Mouse (Mus musculus): ENCODE results near the gene Zfp414. TPM values are rescaled to one million over a fixed set of nuclear protein-coding genes. Genes with fewer than 3 reads are reported as not detected.

Zfp414 gene
- polyA plus RNA-seq, 1 experiment = 76.4 TPM

DNA sequence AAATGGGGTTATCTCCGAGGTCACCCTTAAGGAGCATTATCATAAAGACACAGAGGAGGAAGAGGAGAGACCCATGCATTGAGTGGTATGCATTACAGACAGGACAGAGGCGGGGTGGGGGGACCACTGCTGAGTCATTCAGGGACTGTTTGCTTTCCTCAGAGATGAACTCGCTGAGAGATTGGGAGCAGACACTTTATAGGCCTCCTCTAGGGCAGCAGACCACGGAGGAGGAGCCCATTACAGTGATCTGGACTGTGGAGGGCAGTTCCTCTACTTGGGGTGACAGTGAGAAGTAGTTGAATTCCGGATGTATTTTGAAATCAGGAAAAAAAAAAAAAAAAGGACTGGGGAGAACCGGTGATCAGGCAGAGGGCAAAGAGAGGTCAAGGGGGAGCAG, 10.9 kb downstream of the Zfp414 start:
- WGBS = 47% methylated on average over 6 of the region's 6 CpGs
- DNase-seq = no peak
- TF ChIP-seq CTCF (IDR thresholded peaks at IDR 0.05; ENCODE audit: insufficient read depth, low read length) (no peak), POLR2A (IDR thresholded peaks at IDR 0.05; ENCODE audit: borderline replicate concordance, extremely low read depth, low read depth, low read length) (no peak)
- no peaks in the 10 kb centered on the region for H3K4me1 ChIP-seq (ENCODE audit: control insufficient read depth, insufficient read depth, low read length)
- no peak overlapping the region for H3K4me3 ChIP-seq (replicated peaks; ENCODE audit: extremely low read depth, low read depth, low read length)

DNA sequence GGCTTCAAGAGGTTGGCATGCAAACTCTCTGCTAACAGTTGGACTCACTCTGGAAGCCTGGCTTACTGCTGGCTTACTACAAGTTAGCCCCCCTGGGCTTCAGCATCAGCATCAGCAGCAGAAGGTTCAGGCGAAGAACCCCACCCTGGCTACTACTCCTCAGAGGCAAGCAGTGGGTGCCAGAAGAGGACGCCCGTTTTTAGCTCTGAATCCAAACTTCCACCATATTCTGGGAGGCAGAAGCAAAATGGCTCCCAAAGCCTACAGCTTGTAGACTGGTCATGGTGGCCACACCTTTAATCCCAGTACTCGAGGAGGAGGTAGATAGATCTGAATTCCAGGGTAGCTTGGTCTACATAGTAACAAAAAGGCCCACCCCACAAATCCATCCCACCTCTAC, 15.2 kb downstream of the Zfp414 start:
- Histone ChIP-seq H3K4me1 (ENCODE audit: control insufficient read depth, insufficient read depth, low read length) (no peaks in the 10 kb centered on the region), H3K4me3 (replicated peaks; ENCODE audit: extremely low read depth, low read depth, low read length) (no peak overlapping the region)
- WGBS = 95% methylated on average over 4 of the region's 4 CpGs
- DNase-seq = no peak
- TF ChIP-seq CTCF (IDR thresholded peaks at IDR 0.05; ENCODE audit: insufficient read depth, low read length) (no peak), POLR2A (IDR thresholded peaks at IDR 0.05; ENCODE audit: borderline replicate concordance, extremely low read depth, low read depth, low read length) (no peak)

DNA sequence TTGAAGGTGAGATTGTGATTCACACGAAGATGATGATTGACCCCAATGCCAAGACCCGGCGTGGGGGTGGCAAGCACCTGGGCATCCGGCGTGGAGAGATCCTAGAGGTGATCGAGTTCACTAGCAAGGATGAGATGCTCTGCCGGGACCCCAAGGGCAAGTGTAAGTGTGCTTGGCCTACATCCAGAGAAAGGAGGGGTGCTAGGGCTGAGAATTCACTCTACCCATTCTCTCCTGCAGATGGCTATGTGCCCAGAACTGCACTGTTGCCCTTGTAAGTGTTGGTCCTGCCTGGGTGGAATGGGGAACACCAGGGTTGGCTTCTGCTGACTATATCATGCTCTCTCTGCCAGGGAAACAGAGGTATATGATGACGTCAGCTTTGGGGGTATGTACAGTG, 16.2 kb downstream of the Zfp414 start:
- no peak for TF ChIP-seq CTCF (IDR thresholded peaks at IDR 0.05; ENCODE audit: insufficient read depth, low read length)
- H3K4me1 ChIP-seq (ENCODE audit: control insufficient read depth, insufficient read depth, low read length) = no peaks in the 10 kb centered on the region
- no peak for DNase-seq
- 91% methylated on average over 8 of the region's 8 CpGs for WGBS
- no peak overlapping the region for H3K4me3 ChIP-seq (replicated peaks; ENCODE audit: extremely low read depth, low read depth, low read length)

DNA sequence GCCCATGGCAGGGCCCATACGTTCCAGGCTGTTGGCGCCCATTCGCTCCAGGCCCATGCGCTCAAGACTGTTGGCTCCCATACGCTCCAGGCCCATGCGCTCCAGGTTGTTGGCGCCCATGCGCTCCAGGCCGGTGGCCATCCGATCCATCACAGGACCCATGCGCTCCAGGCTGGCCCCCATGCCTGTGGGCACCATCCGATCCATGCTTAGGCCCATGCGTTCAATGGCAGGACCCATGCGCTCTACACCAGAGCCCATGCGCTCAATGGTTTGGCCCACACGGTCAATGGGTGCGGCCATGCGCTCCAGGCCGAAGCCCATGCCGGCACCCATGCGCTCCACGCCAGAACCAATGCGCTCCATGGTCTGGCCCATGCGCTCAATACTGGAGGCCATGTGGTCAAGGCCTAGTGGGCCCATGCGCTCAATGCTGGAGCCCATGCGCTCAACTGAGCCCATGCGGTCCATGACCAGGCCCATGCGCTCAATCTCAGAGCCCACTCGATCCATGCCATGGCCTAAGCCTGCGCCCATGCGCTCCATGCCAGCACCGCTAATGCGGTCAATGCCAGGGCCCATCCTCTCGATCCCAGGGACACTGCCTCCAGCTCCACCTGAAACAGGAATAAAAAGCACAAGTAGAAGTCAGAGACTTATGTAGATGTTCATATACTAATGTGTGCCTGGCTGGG, 21.0 kb downstream of the Zfp414 start:
- TF ChIP-seq CTCF (IDR thresholded peaks at IDR 0.05; ENCODE audit: insufficient read depth, low read length) = no peak
- no peak for TF ChIP-seq POLR2A (IDR thresholded peaks at IDR 0.05; ENCODE audit: borderline replicate concordance, extremely low read depth, low read depth, low read length)
- no peak for DNase-seq
- 98% methylated on average over 34 of the region's 34 CpGs for WGBS
- Histone ChIP-seq H3K4me3 (replicated peaks; ENCODE audit: extremely low read depth, low read depth, low read length) (no peak overlapping the region), H3K4me1 (ENCODE audit: control insufficient read depth, insufficient read depth, low read length) (no peaks in the 10 kb centered on the region)

DNA sequence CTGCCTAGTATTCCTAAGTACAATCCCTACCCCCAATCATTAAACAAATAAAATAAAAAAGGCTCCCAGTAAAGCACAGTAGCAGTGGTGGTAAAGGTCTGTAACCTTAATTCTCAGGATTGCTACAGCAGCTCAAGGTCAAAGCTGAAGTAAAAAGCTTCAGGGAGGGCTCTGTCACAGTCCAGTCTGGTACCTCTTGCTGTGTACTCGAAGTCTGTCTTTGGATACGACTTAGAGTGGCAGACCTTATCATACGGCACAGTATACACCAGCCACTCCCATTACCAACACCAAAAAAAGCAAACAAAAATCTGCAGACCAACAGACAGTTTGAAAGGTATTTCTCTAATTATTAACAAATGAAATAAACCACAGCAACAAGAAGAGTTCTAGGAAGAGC, 37.9 kb downstream of the Zfp414 start:
- H3K4me1 ChIP-seq (ENCODE audit: control insufficient read depth, insufficient read depth, low read length) = peaks cover 8% of the 10 kb centered on the region
- no peak for DNase-seq
- WGBS = 65% methylated on average over 3 of the region's 3 CpGs
- no peak overlapping the region for H3K4me3 ChIP-seq (replicated peaks; ENCODE audit: extremely low read depth, low read depth, low read length)
- no peak for TF ChIP-seq CTCF (IDR thresholded peaks at IDR 0.05; ENCODE audit: insufficient read depth, low read length)
- TF ChIP-seq POLR2A (IDR thresholded peaks at IDR 0.05; ENCODE audit: borderline replicate concordance, extremely low read depth, low read depth, low read length) = no peak

DNA sequence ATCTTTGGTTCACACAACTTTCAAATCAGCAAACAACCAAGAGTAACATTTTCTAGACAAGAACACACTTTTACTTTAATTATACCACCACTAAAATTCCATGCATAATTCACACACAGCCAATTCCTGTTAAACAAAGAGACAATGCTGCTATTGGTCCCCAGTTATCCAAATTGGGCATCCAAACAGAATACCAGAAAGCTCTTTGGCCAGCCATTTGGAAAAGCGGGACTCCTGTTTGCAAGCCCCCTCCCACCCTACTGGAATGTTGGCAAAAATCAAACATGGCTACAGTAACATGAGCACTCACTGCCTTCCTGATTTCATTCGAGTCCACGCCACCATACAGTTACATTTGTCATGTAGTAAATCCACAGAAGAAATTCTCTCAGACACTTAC, 40.8 kb downstream of the Zfp414 start:
- no peak for TF ChIP-seq POLR2A (IDR thresholded peaks at IDR 0.05; ENCODE audit: borderline replicate concordance, extremely low read depth, low read depth, low read length)
- TF ChIP-seq CTCF (IDR thresholded peaks at IDR 0.05; ENCODE audit: insufficient read depth, low read length) = no peak
- H3K4me1 ChIP-seq (ENCODE audit: control insufficient read depth, insufficient read depth, low read length) = peaks cover 10% of the 10 kb centered on the region
- 77% methylated on average over 3 of the region's 3 CpGs for WGBS
- no peak overlapping the region for H3K4me3 ChIP-seq (replicated peaks; ENCODE audit: extremely low read depth, low read depth, low read length)
- DNase-seq = no peak

DNA sequence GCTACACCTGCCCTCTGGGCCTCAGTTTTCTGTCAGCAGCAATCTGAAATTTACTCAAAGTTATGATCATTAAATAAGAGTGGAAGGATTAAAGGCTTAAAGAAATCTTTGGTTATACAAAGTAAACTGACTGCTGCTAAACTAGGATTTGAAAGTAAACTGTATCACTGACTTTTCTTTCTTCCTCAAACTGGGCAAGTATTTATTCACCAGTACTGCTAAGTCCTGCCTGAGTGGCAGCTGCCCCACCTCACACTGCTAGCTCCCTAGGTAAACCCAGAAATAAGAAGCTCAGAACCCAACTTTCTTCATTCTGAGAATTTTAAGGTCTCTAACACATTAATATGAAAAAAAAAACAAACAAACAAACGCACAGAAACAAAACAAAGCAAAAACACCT, 44.9 kb downstream of the Zfp414 start:
- TF ChIP-seq CTCF (IDR thresholded peaks at IDR 0.05; ENCODE audit: insufficient read depth, low read length) (no peak), POLR2A (IDR thresholded peaks at IDR 0.05; ENCODE audit: borderline replicate concordance, extremely low read depth, low read depth, low read length) (no peak)
- no peak for DNase-seq
- Histone ChIP-seq H3K4me1 (ENCODE audit: control insufficient read depth, insufficient read depth, low read length) (peaks cover 21% of the 10 kb centered on the region), H3K4me3 (replicated peaks; ENCODE audit: extremely low read depth, low read depth, low read length) (no peak overlapping the region)
- 72% methylated on average over 1 of the region's 1 CpGs for WGBS

DNA sequence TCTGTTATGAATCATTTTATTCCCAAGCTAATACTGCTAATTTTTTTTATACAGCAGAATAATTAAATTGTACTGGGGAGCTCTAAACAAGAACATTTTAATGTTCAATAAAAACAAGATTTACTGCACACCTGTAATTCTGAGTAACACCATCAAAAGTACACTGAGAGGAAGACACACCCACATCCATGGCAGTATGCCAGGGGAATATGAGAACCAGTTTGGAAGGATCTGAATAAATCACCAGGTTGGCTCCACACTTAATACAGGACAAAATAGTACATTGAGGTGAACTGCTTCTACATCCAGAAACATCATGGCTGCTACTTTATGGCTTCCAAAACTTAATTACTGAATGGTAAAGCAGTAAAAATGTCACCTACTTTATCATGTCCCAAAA, 46.6 kb downstream of the Zfp414 start:
- TF ChIP-seq POLR2A (IDR thresholded peaks at IDR 0.05; ENCODE audit: borderline replicate concordance, extremely low read depth, low read depth, low read length) (no peak), CTCF (IDR thresholded peaks at IDR 0.05; ENCODE audit: insufficient read depth, low read length) (no peak)
- peaks cover 21% of the 10 kb centered on the region for H3K4me1 ChIP-seq (ENCODE audit: control insufficient read depth, insufficient read depth, low read length)
- no peak for DNase-seq
- no peak overlapping the region for H3K4me3 ChIP-seq (replicated peaks; ENCODE audit: extremely low read depth, low read depth, low read length)

DNA sequence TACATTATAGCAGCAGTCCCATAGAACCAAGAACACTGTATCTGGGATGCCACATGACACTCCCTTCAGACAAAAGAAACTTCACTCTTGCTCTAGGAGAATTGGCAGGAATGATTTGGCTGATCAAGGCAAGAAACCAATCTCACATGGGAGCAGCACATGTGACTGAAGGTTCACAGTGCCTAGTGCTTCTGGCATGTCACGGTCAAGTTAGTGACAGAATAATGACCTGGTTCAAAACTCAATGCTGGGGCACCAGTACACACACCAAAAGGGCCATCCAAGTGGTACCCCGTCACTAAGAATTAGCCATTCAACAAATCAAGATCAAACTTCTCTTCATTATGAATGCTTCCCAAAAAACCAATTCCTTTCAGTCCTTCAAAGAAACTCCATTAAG, 47.2 kb downstream of the Zfp414 start:
- Histone ChIP-seq H3K4me3 (replicated peaks; ENCODE audit: extremely low read depth, low read depth, low read length) (no peak overlapping the region), H3K4me1 (ENCODE audit: control insufficient read depth, insufficient read depth, low read length) (peaks cover 19% of the 10 kb centered on the region)
- 86% methylated on average over 2 of the region's 2 CpGs for WGBS
- DNase-seq = no peak
- no peak for TF ChIP-seq CTCF (IDR thresholded peaks at IDR 0.05; ENCODE audit: insufficient read depth, low read length)
- TF ChIP-seq POLR2A (IDR thresholded peaks at IDR 0.05; ENCODE audit: borderline replicate concordance, extremely low read depth, low read depth, low read length) = no peak

DNA sequence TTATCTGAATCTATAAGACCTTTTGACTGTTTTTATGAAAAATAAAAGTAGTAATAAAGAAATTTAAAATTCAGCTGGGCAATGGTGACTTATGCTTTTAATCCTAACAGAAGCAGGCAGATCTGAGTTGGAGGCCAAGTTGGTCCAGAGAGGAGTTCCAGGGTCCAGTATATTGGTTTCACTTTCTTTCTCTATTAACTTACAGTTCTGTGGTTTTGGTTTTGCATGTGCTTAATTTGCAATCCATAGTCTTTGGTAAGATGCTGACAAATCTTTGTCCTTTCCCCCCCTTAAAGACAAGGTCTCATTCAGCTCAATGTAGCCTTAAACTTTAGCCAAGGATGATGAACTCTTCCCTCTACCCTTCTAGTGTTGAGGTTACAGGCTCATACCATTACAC, 49.9 kb downstream of the Zfp414 start:
- TF ChIP-seq CTCF (IDR thresholded peaks at IDR 0.05; ENCODE audit: insufficient read depth, low read length) (no peak), POLR2A (IDR thresholded peaks at IDR 0.05; ENCODE audit: borderline replicate concordance, extremely low read depth, low read depth, low read length) (no peak)
- Histone ChIP-seq H3K4me3 (replicated peaks; ENCODE audit: extremely low read depth, low read depth, low read length) (no peak overlapping the region), H3K4me1 (ENCODE audit: control insufficient read depth, insufficient read depth, low read length) (peaks cover 29% of the 10 kb centered on the region)
- no peak for DNase-seq

Other genes with a start within 250 kb of the Zfp414 start
- gene Zfp101, start 234.4 kb upstream of the Zfp414 start, polyA plus RNA-seq (2012; rRNA removed) = 1.8 and 2.6 TPM in 2 replicates
- gene Actl9, start 196.2 kb upstream of the Zfp414 start, polyA plus RNA-seq (2012; rRNA removed) = 0.08 and 0.13 TPM in 2 replicates
- gene Adamts10, start 104.9 kb upstream of the Zfp414 start, polyA plus RNA-seq (2012; rRNA removed) = 252 and 259 TPM in 2 replicates
- gene Myo1f, start 73.4 kb upstream of the Zfp414 start, polyA plus RNA-seq (2012; rRNA removed) = 13.2 and 18.6 TPM in 2 replicates
- gene Pram1, start 9.0 kb downstream of the Zfp414 start, polyA plus RNA-seq (2012; rRNA removed) = 0.06 TPM in 1 of 2 replicates, not detected in the other
- 72.4 and 83.8 TPM in 2 replicates for gene Hnrnpm, start 57.8 kb downstream of the Zfp414 start, polyA plus RNA-seq (2012; rRNA removed)
- 114 and 126 TPM in 2 replicates for gene March2, start 89.6 kb downstream of the Zfp414 start, polyA plus RNA-seq (2012; rRNA removed)
- 389 and 406 TPM in 2 replicates for gene Rab11b, start 131.4 kb downstream of the Zfp414 start, polyA plus RNA-seq (2012; rRNA removed)
- gene Angptl4, start 152.7 kb downstream of the Zfp414 start, polyA plus RNA-seq (2012; rRNA removed) = 34.6 and 87.6 TPM in 2 replicates
- gene Kank3, start 181.4 kb downstream of the Zfp414 start, polyA plus RNA-seq (2012; rRNA removed) = 395 and 450 TPM in 2 replicates
- 506 and 507 TPM in 2 replicates for gene Rps28, start 195.5 kb downstream of the Zfp414 start, polyA plus RNA-seq (2012; rRNA removed)
- gene Ndufa7, start 195.5 kb downstream of the Zfp414 start, polyA plus RNA-seq (2012; rRNA removed) = 334 and 389 TPM in 2 replicates
- gene Cd320, start 214.0 kb downstream of the Zfp414 start, polyA plus RNA-seq (2012; rRNA removed) = 28.3 and 30.4 TPM in 2 replicates
- not detected in 2 replicates for gene Gm7029, start 244.7 kb downstream of the Zfp414 start, polyA plus RNA-seq (2012; rRNA removed)

Data from lung, adult 2 months (tissue).